Mouse (Mus musculus): ENCODE data around the gene Hist1h2bg.
"Not testable (repeated sequence)": the region's sequence is repeated elsewhere in the genome, so short reads cannot be mapped to it uniquely, and the experiment has no call there.

Hist1h2bg gene

GRCm38 (mm10) chr13:23584331-23584730 lies 13.1 kb downstream of the Hist1h2bg start:
- peak in 1 of 2 experiments; percentile 37 for DNase-seq

- DNase-seq: peak; percentile 82 to 85
Measured at GRCm38 (mm10) chr13:23585029-23585441, 13.8 kb downstream of the Hist1h2bg start.

- peak; percentile 71 to 77 for DNase-seq
Measured at GRCm38 (mm10) chr13:23585442-23586098, 14.4 kb downstream of the Hist1h2bg start.

- peak in 1 of 2 experiments; percentile 22 for DNase-seq
Measured at GRCm38 (mm10) chr13:23586099-23586939, 15.1 kb downstream of the Hist1h2bg start.

GRCm38 (mm10) chr13:23586940-23587225 lies 15.7 kb downstream of the Hist1h2bg start:
- DNase-seq: no peak

GRCm38 (mm10) chr13:23591206-23591605 lies 20.0 kb downstream of the Hist1h2bg start:
- no peak for DNase-seq

GRCm38 (mm10) chr13:23591886-23592285 lies 20.7 kb downstream of the Hist1h2bg start:
- DNase-seq: not testable (repeated sequence)

GRCm38 (mm10) chr13:23592614-23593013 lies 21.4 kb downstream of the Hist1h2bg start:
- peak in 1 of 2 experiments; percentile 12 for DNase-seq

- DNase-seq: peak in 1 of 2 experiments; percentile 47
Measured at GRCm38 (mm10) chr13:23593051-23593770, 22.0 kb downstream of the Hist1h2bg start.

- no peak for DNase-seq
Measured at GRCm38 (mm10) chr13:23595185-23595584, 24.0 kb downstream of the Hist1h2bg start.

GRCm38 (mm10) chr13:23595622-23596372 lies 24.6 kb downstream of the Hist1h2bg start:
- DNase-seq: no peak

GRCm38 (mm10) chr13:23597957-23598356 lies 26.8 kb downstream of the Hist1h2bg start:
- peak; percentile 89 for DNase-seq

GRCm38 (mm10) chr13:23603182-23603699 lies 32.0 kb downstream of the Hist1h2bg start:
- DNase-seq: no peak

GRCm38 (mm10) chr13:23604452-23604851 lies 33.3 kb downstream of the Hist1h2bg start:
- DNase-seq: no peak

- DNase-seq: no peak
Measured at GRCm38 (mm10) chr13:23605052-23605451, 33.9 kb downstream of the Hist1h2bg start.

- DNase-seq: no peak
Measured at GRCm38 (mm10) chr13:23609209-23609608, 38.0 kb downstream of the Hist1h2bg start.

GRCm38 (mm10) chr13:23609844-23610243 lies 38.6 kb downstream of the Hist1h2bg start:
- DNase-seq: no peak

GRCm38 (mm10) chr13:23610393-23610792 lies 39.2 kb downstream of the Hist1h2bg start:
- DNase-seq: no peak

GRCm38 (mm10) chr13:23611638-23612037 lies 40.4 kb downstream of the Hist1h2bg start:
- peak in 1 of 2 experiments; percentile 9 for DNase-seq

GRCm38 (mm10) chr13:23620056-23620732 lies 49.0 kb downstream of the Hist1h2bg start:
- DNase-seq: no peak

- DNase-seq: peak; percentile 62 to 75
Measured at GRCm38 (mm10) chr13:23620733-23621531, 49.7 kb downstream of the Hist1h2bg start, which contains the start of gene Hist1h2be. Gene Hist1h2be, minus strand, starts transcription at chr13:23621124.

Data from kidney, postnatal 4 days (tissue).